Mouse (Mus musculus) hindbrain, postnatal 0 days (tissue): ENCODE measurements around the gene Ripk3. TPM values are rescaled to one million over a fixed set of nuclear protein-coding genes. Genes with fewer than 3 reads are reported as not detected.
A peak's percentile ranks its signal among the peaks of the same experiment; 100 is the strongest.

Experiments used
- ATAC-seq: fragments of 200-750 bp; cut with Nextera tagmentation; 2 replicates; pipeline ENCODE4 v1.8.0; 2017; ENCODE audit warnings: mild to moderate bottlenecking, moderate TSS enrichment, moderate library complexity
- DNase-seq: peaks from one replicate; pipeline ENCODE4 v3.0.0-alpha.2; 2015; ENCODE audit warnings: low spot score
- H3K27ac ChIP-seq: fragments of 300-500 bp; sonication (generic); 2 replicates; pipeline ENCODE4 v1.5.1; 2014; ENCODE audit warnings: mild to moderate bottlenecking
- H3K27me3 ChIP-seq: fragments of 300-500 bp; sonication (generic); 2 replicates; pipeline ENCODE4 v1.6.1; 2014; ENCODE audit warnings: low read length, mixed read lengths; ENCODE audit not compliant: insufficient read depth
- H3K36me3 ChIP-seq: fragments of 300-500 bp; sonication (generic); 2 replicates; pipeline ENCODE4 v1.6.1; 2014; ENCODE audit warnings: low read length, mixed read lengths; ENCODE audit not compliant: insufficient read depth
- H3K4me1 ChIP-seq: fragments of 300-500 bp; sonication (generic); 2 replicates; pipeline ENCODE4 v1.6.1; 2014; ENCODE audit warnings: antibody characterized with exemption, low read length, mixed read lengths; ENCODE audit not compliant: insufficient read depth
- H3K4me2 ChIP-seq: fragments of 300-500 bp; sonication (generic); 2 replicates; pipeline ENCODE4 v1.6.1; 2014; ENCODE audit warnings: low read depth, mild to moderate bottlenecking, low read length, moderate library complexity, mixed read lengths
- H3K4me3 ChIP-seq: fragments of 300-500 bp; sonication (generic); 2 replicates; pipeline ENCODE4 v1.5.1; 2014; ENCODE audit warnings: low read length
- H3K9ac ChIP-seq: fragments of 300-500 bp; sonication (generic); replicated peaks from 2 replicates; pipeline ENCODE4 v1.6.1; 2014; ENCODE audit warnings: mild to moderate bottlenecking, low read length, moderate library complexity, mixed read lengths
- H3K9me3 ChIP-seq: fragments of 300-500 bp; sonication (generic); 2 replicates; pipeline ENCODE4 v1.6.1; 2016; ENCODE audit warnings: low read length, mixed read lengths
- CTCF ChIP-seq: IDR thresholded peaks from 2 replicates; pipeline ENCODE4 v1.5.1; 2016; ENCODE audit warnings: antibody characterized with exemption, control low read depth, low read depth
- WGBS: fragments of 180-500 bp; shearing (Covaris S2); extraction: QIAGEN DNeasy Blood & Tissue Kit; methylation state at CpG from one replicate; pipeline ENCODE4 v1.1.7; 2014; 5-methylcytosine and 5-hydroxymethylcytosine counted together
- polyA plus RNA-seq: library from polyadenylated mRNA; unstranded; fragments of >200 nt; fragmentation: Nextera tagmentation; extraction: Ambion mirVana; gene quantifications from 2 replicates; pipeline ENCODE4 v1.2.1, GENCODE M21; 2015
- total RNA-seq: library from RNA; depleted of rRNA; stranded (reverse); fragments of >200 nt; gene quantifications from 2 replicates; pipeline ENCODE4 v1.2.3, GENCODE M21; 2014

The Ripk3 gene
- total and polyA plus RNA-seq, 2 experiments from 2014 or later = 0.42 to 2.0 TPM

- Histone ChIP-seq H3K4me1 (no peaks in the 10 kb centered on the region), H3K27ac (no peak overlapping the region), H3K36me3 (no peaks in the 10 kb centered on the region), H3K9ac (no peak overlapping the region), H3K4me2 (no peak overlapping the region), H3K4me3 (no peak overlapping the region), H3K9me3 (no peaks in the 10 kb centered on the region), H3K27me3 (peaks cover 8% of the 10 kb centered on the region)
- 44% methylated on average over 3 of the region's 3 CpGs for WGBS
- DNase-seq (no peak), ATAC-seq (no peak)
- no peak for TF ChIP-seq CTCF
Observed at GRCm38 (mm10) chr14:55777176-55777575, 11.5 kb downstream of the Ripk3 start.

- Histone ChIP-seq H3K9me3 (no peaks in the 10 kb centered on the region), H3K36me3 (no peaks in the 10 kb centered on the region), H3K27ac (no peak overlapping the region), H3K4me3 (no peak overlapping the region), H3K4me2 (no peak overlapping the region), H3K9ac (no peak overlapping the region), H3K4me1 (no peaks in the 10 kb centered on the region), H3K27me3 (peaks cover 3% of the 10 kb centered on the region)
- no peak for TF ChIP-seq CTCF
- ATAC-seq (no peak), DNase-seq (no peak)
- WGBS = 76% methylated on average over 7 of the region's 7 CpGs
Observed at GRCm38 (mm10) chr14:55776711-55777110, 12.0 kb downstream of the Ripk3 start.

GRCm38 (mm10) chr14:55769087-55769703 lies 19.5 kb downstream of the Ripk3 start:
- no peak overlapping the region for H3K9ac ChIP-seq
- H3K36me3 ChIP-seq = no peaks in the 10 kb centered on the region
- peaks cover 14% of the 10 kb centered on the region; the same call in 1 of the 2 replicates for H3K27me3 ChIP-seq
- WGBS = 79% methylated on average over 16 of the region's 16 CpGs
- no peak overlapping the region for H3K27ac ChIP-seq
- ATAC-seq (no peak), DNase-seq (no peak)
- no peak for TF ChIP-seq CTCF
- peaks cover 3% of the 10 kb centered on the region; the same call in 1 of the 2 replicates for H3K4me1 ChIP-seq
- no peaks in the 10 kb centered on the region for H3K9me3 ChIP-seq
- no peak overlapping the region for H3K4me2 ChIP-seq
- H3K4me3 ChIP-seq = no peak overlapping the region

- peaks cover 16% of the 10 kb centered on the region; the same call in 1 of the 2 replicates for H3K27me3 ChIP-seq
- H3K4me1 ChIP-seq = peaks cover 3% of the 10 kb centered on the region; the same call in 1 of the 2 replicates
- no peak overlapping the region for H3K27ac ChIP-seq
- no peak for TF ChIP-seq CTCF
- no peak for ATAC-seq
- no peak overlapping the region for H3K9ac ChIP-seq
- H3K36me3 ChIP-seq = no peaks in the 10 kb centered on the region
- H3K4me3 ChIP-seq = no peak overlapping the region
- no peak overlapping the region; the same call in 1 of the 2 replicates for H3K4me2 ChIP-seq
- no peaks in the 10 kb centered on the region for H3K9me3 ChIP-seq
- WGBS = 88% methylated on average over 6 of the region's 6 CpGs
- DNase-seq = no peak
Observed at GRCm38 (mm10) chr14:55768555-55768954, 20.1 kb downstream of the Ripk3 start.

- DNase-seq = peak; percentile 74
- peak; percentile 69 for TF ChIP-seq CTCF
- peak overlapping the region; percentile 35 for H3K4me3 ChIP-seq
- H3K36me3 ChIP-seq = no peaks in the 10 kb centered on the region
- H3K9ac ChIP-seq = peak overlapping the region; percentile 48
- 13% methylated on average over 52 of the region's 52 CpGs for WGBS
- H3K4me2 ChIP-seq = peak overlapping the region; percentile 64
- peak; percentile 80 for ATAC-seq
- 0 out of 2 replicates have a peak overlapping the region, but pooled peaks have one; percentile 26 for H3K27ac ChIP-seq
- peaks cover 16% of the 10 kb centered on the region for H3K27me3 ChIP-seq
- no peaks in the 10 kb centered on the region for H3K9me3 ChIP-seq
- H3K4me1 ChIP-seq = peaks cover 5% of the 10 kb centered on the region; the same call in 1 of the 2 replicates
Observed at GRCm38 (mm10) chr14:55767519-55768414, 20.9 kb downstream of the Ripk3 start.

- H3K9me3 ChIP-seq = no peaks in the 10 kb centered on the region
- no peak within 1 kb of the TSS for H3K4me2 ChIP-seq
- ATAC-seq = no peak
- WGBS = 73% methylated on average over 4 of the region's 4 CpGs
- no peak within 1 kb of the TSS for H3K4me3 ChIP-seq
- H3K27ac ChIP-seq = no peak within 1 kb of the TSS
- H3K4me1 ChIP-seq = peaks cover 10% of the 10 kb centered on the region; the same call in 1 of the 2 replicates
- H3K27me3 ChIP-seq = peaks cover 16% of the 10 kb centered on the region
- TF ChIP-seq CTCF = no peak
- H3K9ac ChIP-seq = no peak within 1 kb of the TSS
- DNase-seq = no peak
- H3K36me3 ChIP-seq = no peaks in the 10 kb centered on the region
Observed at GRCm38 (mm10) chr14:55765696-55766095, 23.0 kb downstream of the Ripk3 start, which contains the start of gene Ltb4r1. Gene Ltb4r1 (plus strand): TSS chr14:55765962.
